Mouse (Mus musculus): ENCODE measurements around the gene Uhrf1bp1. TPM values are rescaled to one million over a fixed set of nuclear protein-coding genes. Genes with fewer than 3 reads are reported as not detected.

The Uhrf1bp1 gene
- total and polyA plus RNA-seq, 3 experiments, result 5.3 to 19.4 (median 14.7) TPM

- Histone ChIP-seq H3K36me3 (ENCODE audit: control insufficient read depth, insufficient read depth, low read length) (no peaks in the 10 kb centered on the region), H3K79me2 (replicated peaks; ENCODE audit: control insufficient read depth, insufficient read depth, low read length) (no peaks in the 10 kb centered on the region), H3K4me3 (no peak overlapping the region), H3K27me3 (ENCODE audit: control insufficient read depth, insufficient read depth, low read length) (no peaks in the 10 kb centered on the region), H3K9ac (ENCODE audit: low read depth, low read length) (no peak overlapping the region), H3K27ac (no peak overlapping the region), H3K4me1 (ENCODE audit: control insufficient read depth, insufficient read depth, low read length) (no peaks in the 10 kb centered on the region; the same call in 1 of the 2 replicates)
- DNase-seq, result peak; percentile 52 to 60
- TF ChIP-seq CTCF (IDR thresholded peaks at IDR 0.05) (peak; percentile 30; the same call in 1 of the 2 replicates), POLR2A (IDR thresholded peaks at IDR 0.05; ENCODE audit: insufficient read depth, low read depth, low read length) (no peak), EP300 (IDR thresholded peaks at IDR 0.05; ENCODE audit: insufficient read depth, low read depth, low read length) (no peak)
- intact Hi-C loops (cut with DNase I), result loop anchor here (10.0 kb wide), 1 partner anchor 232 kb away; the partner anchor contains the start of gene Pacsin1
- WGBS, result 53% methylated on average over 19 of the region's 19 CpGs
Measured at GRCm38 (mm10) chr17:27886499-27887210, 30.4 kb downstream of the Uhrf1bp1 start.

- Histone ChIP-seq H3K79me2 (replicated peaks; ENCODE audit: control insufficient read depth, insufficient read depth, low read length) (peaks cover 3% of the 10 kb centered on the region; the same call in 1 of the 2 replicates), H3K9ac (ENCODE audit: low read depth, low read length) (peak overlapping the region; percentile 76), H3K27me3 (ENCODE audit: control insufficient read depth, insufficient read depth, low read length) (no peaks in the 10 kb centered on the region), H3K4me3 (peak overlapping the region; percentile 95), H3K27ac (peak overlapping the region; percentile 72), H3K36me3 (ENCODE audit: control insufficient read depth, insufficient read depth, low read length) (no peaks in the 10 kb centered on the region), H3K4me1 (ENCODE audit: control insufficient read depth, insufficient read depth, low read length) (peaks cover 2% of the 10 kb centered on the region)
- WGBS, result under 1% methylated on average over 45 of the region's 45 CpGs
- peak; percentile 93 to 98 for DNase-seq
- TF ChIP-seq CTCF (IDR thresholded peaks at IDR 0.05) (peak; percentile 73), POLR2A (IDR thresholded peaks at IDR 0.05; ENCODE audit: insufficient read depth, low read depth, low read length) (peak; percentile 72), EP300 (IDR thresholded peaks at IDR 0.05; ENCODE audit: insufficient read depth, low read depth, low read length) (peak; percentile 70; the same call in 1 of the 2 replicates)
- intact Hi-C loops (cut with DNase I), result loop anchor here (1.0 to 5.0 kb wide), 6 partner anchors 50 to 172 kb away; partner anchors contain the start of gene Uhrf1bp1
Measured at GRCm38 (mm10) chr17:27907512-27908205, 51.4 kb downstream of the Uhrf1bp1 start.

GRCm38 (mm10) chr17:27908206-27908887, 52.1 kb downstream of the Uhrf1bp1 start:
- DNase-seq, result peak; percentile 18 to 29
- Histone ChIP-seq H3K79me2 (replicated peaks; ENCODE audit: control insufficient read depth, insufficient read depth, low read length) (peaks cover 6% of the 10 kb centered on the region), H3K27ac (peak overlapping the region; percentile 87), H3K4me3 (peak overlapping the region; percentile 95), H3K27me3 (ENCODE audit: control insufficient read depth, insufficient read depth, low read length) (no peaks in the 10 kb centered on the region), H3K9ac (ENCODE audit: low read depth, low read length) (peak overlapping the region; percentile 46), H3K36me3 (ENCODE audit: control insufficient read depth, insufficient read depth, low read length) (no peaks in the 10 kb centered on the region), H3K4me1 (ENCODE audit: control insufficient read depth, insufficient read depth, low read length) (peaks cover 2% of the 10 kb centered on the region)
- TF ChIP-seq CTCF (IDR thresholded peaks at IDR 0.05) (no peak; the same call in 1 of the 2 replicates), EP300 (IDR thresholded peaks at IDR 0.05; ENCODE audit: insufficient read depth, low read depth, low read length) (0 out of 2 replicates have a peak, but pooled peaks have one; percentile 25)
- intact Hi-C loops (cut with DNase I), result loop anchor here (2.0 to 5.0 kb wide), 4 partner anchors 51 to 154 kb away; partner anchors contain the start of gene Uhrf1bp1
- under 1% methylated on average over 12 of the region's 12 CpGs for WGBS

- TF ChIP-seq CTCF (IDR thresholded peaks at IDR 0.05) (peak; percentile 74), EP300 (IDR thresholded peaks at IDR 0.05; ENCODE audit: insufficient read depth, low read depth, low read length) (no peak), POLR2A (IDR thresholded peaks at IDR 0.05; ENCODE audit: insufficient read depth, low read depth, low read length) (peak; percentile 59; the same call in 1 of the 2 replicates)
- intact Hi-C loops (cut with DNase I), result loop anchor here (2.0 to 5.0 kb wide), 4 partner anchors 52 to 153 kb away; partner anchors contain the start of gene Uhrf1bp1
- peak within 1 kb of the TSS; percentile 87 for H3K9ac ChIP-seq (ENCODE audit: low read depth, low read length)
- 1% methylated on average over 72 of the region's 78 CpGs for WGBS
- DNase-seq, result peak; percentile 89 to 92
- peaks cover 2% of the 10 kb centered on the region for H3K4me1 ChIP-seq (ENCODE audit: control insufficient read depth, insufficient read depth, low read length)
- H3K79me2 ChIP-seq (replicated peaks; ENCODE audit: control insufficient read depth, insufficient read depth, low read length), result peaks cover 7% of the 10 kb centered on the region
- H3K27me3 ChIP-seq (ENCODE audit: control insufficient read depth, insufficient read depth, low read length), result no peaks in the 10 kb centered on the region
- no peaks in the 10 kb centered on the region for H3K36me3 ChIP-seq (ENCODE audit: control insufficient read depth, insufficient read depth, low read length)
- peak within 1 kb of the TSS; percentile 95 for H3K4me3 ChIP-seq
- H3K27ac ChIP-seq, result peak within 1 kb of the TSS; percentile 87
Measured at GRCm38 (mm10) chr17:27908888-27909621, 52.8 kb downstream of the Uhrf1bp1 start, which contains the start of gene Anks1. Gene Anks1 (plus strand): TSS chr17:27909306.
